Mouse (Mus musculus): Measurements from ENCODE around the gene Myo1e.

- TF ChIP-seq CTCF (IDR thresholded peaks at IDR 0.05; ENCODE audit: low read depth, low read length) (no peak), POLR2A (IDR thresholded peaks at IDR 0.05; ENCODE audit: borderline replicate concordance, low read depth, low read length) (no peak)
Measured at GRCm38 (mm10) chr9:70389548-70389947, 182.4 kb downstream of the Myo1e start.

Data from bone marrow macrophage, adult 2 months (primary cell).